In genomic region chr15:79429994-79430393, GRCm38 (mm10) we compare ENCODE assay signal across 11 mouse cellular contexts.
"Had no signal": no experiment of that assay in that cellular context is flagged by ENCODE, and none has a peak within 500 bp of the region (broad histone marks: within the 10 kb centered on the region; RNA-seq: fewer than 3 reads in every experiment).

No protein-coding gene starts in this region.

- ATAC-seq: intestine, embryonic 15.5 days had no signal

- H3K9me3 ChIP-seq: intestine, embryonic 15.5 days; liver, embryonic 13.5 days had no signal

- H3K4me2 ChIP-seq: intestine, embryonic 15.5 days; liver, embryonic 13.5 days; midbrain, embryonic 11.5 days had no signal

- H3K27ac ChIP-seq: intestine, embryonic 15.5 days; left cerebral cortex, adult 2 months; liver, embryonic 13.5 days had no signal

- H3K9ac ChIP-seq: intestine, embryonic 15.5 days; liver, embryonic 13.5 days had no signal

- DNase-seq: layer of hippocampus, postnatal 36 days; liver, embryonic 13.5 days; lung, adult 2 months; lung, postnatal 14 days; lung, postnatal 4 days; midbrain, embryonic 14.5 days; thymus, adult 18-20 months; thymus, postnatal 36 days had no signal

- H3K4me3 ChIP-seq: intestine, embryonic 15.5 days; left cerebral cortex, adult 2 months; liver, embryonic 13.5 days had no signal

- H3K27me3 ChIP-seq: intestine, embryonic 15.5 days; liver, embryonic 13.5 days had no signal
